Mouse (Mus musculus) naive thymus-derived CD4-positive, alpha-beta T cell, adult 2 months (primary cell): Measurements from ENCODE around the gene Chd5.

Source experiments
- DNase-seq: peaks from one replicate; pipeline ENCODE4 v3.0.0-alpha.2; 2011; ENCODE audit warnings: low read depth

The Chd5 gene

GRCm38 (mm10) chr4:152353886-152354637, 15.6 kb downstream of the Chd5 start:
- DNase-seq = no peak

GRCm38 (mm10) chr4:152355672-152356071, 17.2 kb downstream of the Chd5 start:
- no peak for DNase-seq

DNA sequence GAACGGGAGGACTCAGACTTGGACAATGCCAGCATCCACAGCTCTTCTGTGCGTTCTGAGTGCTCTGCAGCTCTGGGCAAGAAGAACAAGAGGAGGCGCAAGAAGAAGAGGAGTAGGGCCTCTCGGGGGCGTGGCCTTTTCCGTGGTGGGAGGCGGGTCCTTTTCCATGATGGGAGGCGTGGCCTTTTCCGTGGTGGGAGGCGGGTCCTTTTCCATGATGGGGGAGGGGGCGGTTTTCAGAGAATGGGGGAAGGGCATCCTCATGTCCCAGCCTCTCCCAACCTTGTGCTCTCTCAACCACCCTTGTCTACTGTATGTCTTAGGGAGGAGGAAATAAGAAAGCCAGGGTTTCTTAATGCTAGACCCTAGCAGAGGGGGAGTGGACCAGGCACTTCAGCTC, 21.2 kb downstream of the Chd5 start:
- no peak for DNase-seq

- no peak for DNase-seq
Measured at GRCm38 (mm10) chr4:152360855-152361254, 22.4 kb downstream of the Chd5 start.

- DNase-seq = no peak
Measured at GRCm38 (mm10) chr4:152362180-152362579, 23.7 kb downstream of the Chd5 start.

GRCm38 (mm10) chr4:152365228-152365627, 26.8 kb downstream of the Chd5 start:
- DNase-seq = no peak

DNA sequence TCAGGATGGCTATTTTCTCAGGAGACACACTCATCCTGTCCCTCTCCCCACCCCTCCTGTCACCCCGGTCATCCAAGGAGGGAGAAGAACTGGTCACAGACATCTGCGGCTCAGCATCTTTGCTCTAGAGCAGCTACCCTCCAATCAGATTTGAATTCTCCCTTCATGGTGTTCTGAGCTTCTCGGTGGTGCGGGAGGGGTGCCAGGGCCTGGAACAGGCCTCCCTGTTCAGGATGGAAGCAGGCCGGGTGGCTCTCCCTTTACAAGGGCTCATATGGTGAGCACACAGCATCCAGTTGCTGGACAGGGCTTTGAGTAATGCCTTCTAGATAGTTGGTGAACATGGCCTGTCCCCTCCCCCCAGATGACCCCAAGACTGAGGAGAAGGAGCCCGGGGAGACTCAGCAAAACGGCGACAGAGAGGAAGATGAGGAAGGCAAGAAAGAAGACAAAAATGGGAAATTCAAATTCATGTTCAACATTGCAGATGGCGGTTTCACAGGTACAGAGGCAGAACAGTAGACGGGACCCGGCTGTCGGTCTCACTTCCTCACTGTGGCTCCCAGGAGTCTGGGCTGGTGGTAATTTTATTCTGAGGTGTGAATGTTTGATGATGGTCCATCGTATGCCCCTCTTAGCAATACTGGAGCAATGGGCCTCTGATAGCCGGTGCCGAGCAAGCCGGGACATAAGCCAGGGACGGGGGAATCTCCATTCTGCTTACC, 44.2 kb downstream of the Chd5 start:
- DNase-seq = no peak

DNA sequence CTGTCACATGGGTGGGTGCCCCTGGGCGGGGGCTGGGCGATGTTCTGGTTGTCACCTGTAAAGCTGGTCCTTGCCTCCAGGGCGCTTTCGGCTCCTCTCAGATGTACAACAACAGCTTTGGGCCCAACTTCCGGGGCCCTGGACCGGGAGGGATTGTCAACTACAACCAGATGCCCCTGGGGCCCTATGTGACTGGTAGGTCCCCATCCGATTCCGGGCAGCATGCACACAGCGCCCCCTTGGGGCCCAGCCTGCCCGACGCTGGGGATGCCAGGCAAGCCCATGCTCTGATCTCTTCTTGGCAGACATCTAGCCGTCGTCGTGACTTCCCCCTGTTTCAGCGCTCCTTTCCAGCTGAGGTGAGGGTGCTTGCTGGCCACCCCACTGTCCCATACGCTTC, 47.2 kb downstream of the Chd5 start:
- DNase-seq = peak; percentile 39

DNA sequence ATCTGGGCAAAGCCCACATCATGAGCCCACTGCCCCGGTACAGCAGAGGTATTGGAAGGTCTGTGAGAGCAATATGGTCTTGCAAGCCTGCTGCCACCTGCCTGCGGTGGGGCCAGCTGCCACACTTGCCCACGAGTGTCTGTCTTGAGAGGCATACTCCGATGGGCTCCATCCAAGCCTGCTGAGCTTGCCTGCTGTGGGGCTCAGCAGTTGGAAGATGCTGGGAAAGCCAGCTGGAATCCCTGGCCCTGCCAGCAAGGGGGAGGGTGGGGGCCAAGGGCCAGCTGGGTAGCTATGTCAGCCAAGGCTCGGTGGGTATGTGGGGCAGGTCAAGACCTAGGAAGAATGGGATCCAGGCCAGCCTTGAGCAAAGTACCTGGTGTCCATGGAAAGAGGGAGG, 53.7 kb downstream of the Chd5 start:
- DNase-seq = no peak

DNA sequence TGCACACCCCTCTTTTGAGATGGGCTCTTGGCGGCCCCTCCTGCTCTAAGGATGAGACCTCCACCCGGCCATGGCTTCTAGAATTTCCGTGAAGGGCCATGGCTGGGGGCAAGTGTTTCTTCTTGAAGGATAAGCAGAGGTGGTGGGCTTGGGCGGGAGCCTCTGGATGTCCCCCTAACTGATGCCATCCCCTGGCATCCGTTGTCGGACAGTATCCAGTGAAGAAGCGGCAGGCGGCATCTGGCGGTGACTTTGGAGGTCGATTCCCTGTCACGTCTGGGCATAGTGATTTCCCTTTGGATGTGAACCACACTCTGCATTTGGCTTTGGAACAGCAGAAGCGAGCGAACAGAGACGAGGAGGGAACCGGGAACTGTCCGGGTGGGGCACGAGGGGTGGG, 54.2 kb downstream of the Chd5 start:
- no peak for DNase-seq

DNA sequence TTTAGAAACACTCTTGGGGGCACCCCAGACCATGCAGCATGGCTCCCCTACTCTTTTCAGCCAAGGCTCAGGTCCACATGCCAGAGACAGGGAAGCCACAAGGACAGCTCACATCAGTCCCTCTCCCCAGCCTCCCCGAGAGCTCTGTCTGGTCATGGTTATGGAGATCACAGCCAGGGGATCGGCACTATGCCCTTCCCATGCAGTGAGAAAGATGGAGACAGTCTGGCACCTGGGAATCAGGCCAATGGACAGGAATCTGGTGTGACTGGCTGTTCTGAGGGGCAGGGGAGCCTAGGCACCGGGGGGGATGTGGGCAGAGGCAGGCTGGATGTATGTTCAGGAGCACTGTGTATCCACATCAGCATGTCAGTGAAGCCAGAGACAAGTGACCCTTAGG, 60.5 kb downstream of the Chd5 start:
- DNase-seq = no peak

- no peak for DNase-seq
Measured at GRCm38 (mm10) chr4:152405143-152405542, 66.7 kb downstream of the Chd5 start.

- no peak for DNase-seq
Measured at GRCm38 (mm10) chr4:152405671-152406201, 67.3 kb downstream of the Chd5 start.

DNA sequence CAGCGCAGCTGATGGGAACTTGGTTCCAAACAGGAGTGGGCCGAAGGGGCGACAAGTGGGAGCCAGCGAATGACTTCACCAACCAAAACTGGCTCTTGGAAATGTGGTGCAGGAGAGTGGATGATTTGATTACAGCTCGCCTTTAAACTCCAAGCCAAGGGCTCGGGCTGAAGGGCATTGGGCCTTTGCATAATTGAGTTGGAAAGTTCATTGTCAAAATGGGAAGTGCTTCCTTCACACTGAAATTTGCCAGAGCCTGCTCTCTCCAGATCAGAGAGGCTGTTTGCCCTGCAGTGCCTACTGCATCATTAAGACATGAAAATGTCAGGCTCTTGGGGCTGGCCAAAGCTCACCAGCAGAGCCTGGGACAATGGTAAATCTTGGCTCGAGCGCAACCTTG, 68.1 kb downstream of the Chd5 start:
- no peak for DNase-seq

- no peak for DNase-seq
Measured at GRCm38 (mm10) chr4:152410961-152411360, 72.5 kb downstream of the Chd5 start.

DNA sequence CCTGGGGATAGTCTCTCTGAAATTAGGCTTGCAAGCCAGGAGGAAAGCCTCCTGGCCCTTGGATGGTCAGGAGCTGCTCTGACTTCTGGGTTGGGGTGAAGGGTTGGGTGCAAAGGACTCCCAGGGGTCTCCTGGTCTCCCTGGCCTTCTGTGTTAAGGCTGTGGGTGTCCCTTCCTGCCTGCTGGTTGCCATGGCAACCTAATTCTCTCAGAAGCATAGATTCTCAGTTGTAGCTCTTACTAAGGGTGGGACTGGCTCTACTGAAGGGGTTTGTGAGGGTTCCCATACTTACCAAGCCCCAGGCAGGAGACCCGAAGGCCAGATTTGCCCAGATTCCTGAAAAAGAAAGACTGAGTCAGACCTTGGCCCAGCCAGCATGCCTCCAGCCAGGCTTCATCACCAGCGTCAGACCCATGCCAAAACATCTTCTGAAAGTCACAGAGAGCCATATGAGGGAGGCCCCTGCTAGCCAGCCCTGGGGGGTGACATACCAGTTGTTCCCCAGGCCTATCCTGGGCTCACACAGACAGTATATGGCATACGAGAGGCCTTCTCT, 74.2 kb downstream of the Chd5 start:
- DNase-seq = no peak

DNA sequence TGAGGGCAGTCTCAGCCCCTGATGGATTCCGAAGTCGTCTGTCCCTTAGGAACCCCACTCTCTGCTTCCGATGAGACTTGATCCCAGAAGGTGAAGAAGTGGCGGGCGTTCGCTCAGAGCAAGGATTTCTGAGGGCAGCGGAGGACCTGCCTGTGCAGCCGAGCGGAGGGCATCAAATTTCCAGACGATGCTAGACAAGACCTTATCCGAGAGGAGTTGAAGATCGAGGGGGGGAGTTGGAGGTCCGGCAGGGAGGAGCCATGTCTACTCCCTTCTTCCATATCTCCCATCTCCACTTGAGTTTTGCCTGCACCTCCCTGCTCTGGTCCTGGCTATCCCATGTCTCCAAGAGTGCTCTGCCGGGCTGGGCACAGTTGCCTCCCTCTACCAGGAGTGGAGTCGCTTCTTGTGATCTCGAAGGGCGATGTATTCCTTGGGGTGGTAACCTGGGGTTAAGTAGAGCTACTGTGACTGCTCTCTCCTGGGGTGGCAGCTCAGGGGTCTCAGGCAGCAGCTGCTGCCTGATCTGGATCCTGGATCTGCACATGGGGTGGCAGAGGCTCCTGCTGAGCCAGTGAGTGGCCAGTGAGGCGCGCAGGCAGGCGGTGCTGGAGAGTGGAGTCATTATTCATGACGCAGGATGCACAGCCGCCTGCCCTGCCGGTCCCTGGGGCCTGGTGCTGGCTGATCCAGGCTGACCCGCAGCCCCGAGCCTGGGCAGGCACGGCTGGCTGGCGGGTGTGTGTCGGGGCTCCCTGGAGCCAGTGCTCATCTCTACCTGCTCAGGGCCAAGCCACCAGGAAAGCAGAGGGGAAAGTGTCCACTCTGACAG, 80.0 kb downstream of the Chd5 start:
- DNase-seq = no peak

DNA sequence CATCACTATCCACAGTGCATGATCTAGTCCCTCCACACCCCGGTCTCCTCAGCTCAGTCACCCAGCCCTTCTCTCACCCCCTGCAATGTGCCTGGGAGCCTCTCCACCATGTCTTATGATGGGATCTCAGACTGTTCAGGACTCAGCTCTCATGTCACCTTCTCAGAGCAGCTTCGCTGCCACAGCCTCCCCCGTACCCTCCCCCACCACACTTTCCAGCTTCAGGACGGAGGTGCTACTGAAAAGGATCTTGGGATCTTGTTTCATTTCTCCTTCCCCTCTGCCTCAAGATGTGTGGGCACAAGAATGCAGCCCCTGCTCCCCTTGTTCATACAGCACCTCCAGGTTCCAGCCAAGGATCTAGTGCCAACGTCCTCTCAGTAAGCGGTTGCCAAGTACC, 85.1 kb downstream of the Chd5 start:
- no peak for DNase-seq

DNA sequence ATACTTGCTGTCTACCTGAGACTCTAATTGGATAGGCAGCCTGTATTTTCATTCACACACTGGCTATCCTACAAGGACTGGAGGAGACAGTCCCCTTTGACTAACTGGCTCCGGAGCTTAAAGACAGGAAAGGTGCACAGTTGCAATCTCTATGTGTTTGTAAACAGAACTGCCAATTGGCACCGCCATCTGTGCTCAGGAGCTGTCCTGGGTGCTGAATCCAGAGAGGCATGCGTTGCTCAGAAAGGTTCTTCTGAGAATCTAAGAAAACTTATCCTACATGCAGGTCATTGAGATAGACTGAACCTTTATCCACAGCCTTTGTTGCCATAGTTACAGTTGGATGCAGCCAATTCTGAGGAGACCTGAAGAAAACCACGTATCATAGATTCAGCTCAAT, 85.9 kb downstream of the Chd5 start:
- no peak for DNase-seq

- peak; percentile 69 for DNase-seq
Measured at GRCm38 (mm10) chr4:152424922-152425321, 86.5 kb downstream of the Chd5 start.

DNA sequence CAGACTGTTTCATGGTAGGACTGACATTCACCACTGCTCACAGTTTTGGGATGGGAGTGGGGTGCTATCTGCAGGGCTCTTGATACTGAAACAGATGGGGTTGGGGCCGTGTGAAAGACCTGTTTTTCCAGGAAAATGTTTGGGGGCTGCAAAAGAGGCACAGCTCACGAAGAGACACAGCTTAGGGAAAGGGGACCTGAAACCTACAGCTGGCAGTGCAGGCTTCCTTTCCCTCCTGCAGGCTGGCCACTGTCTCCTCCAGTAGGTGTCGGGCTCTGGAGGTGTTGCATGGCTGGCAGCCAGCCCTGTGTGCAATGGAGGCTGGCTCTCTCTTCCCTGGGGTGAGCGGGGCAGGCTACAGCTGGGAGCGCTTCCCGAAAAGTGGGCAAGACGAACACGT, 89.8 kb downstream of the Chd5 start:
- no peak for DNase-seq

DNA sequence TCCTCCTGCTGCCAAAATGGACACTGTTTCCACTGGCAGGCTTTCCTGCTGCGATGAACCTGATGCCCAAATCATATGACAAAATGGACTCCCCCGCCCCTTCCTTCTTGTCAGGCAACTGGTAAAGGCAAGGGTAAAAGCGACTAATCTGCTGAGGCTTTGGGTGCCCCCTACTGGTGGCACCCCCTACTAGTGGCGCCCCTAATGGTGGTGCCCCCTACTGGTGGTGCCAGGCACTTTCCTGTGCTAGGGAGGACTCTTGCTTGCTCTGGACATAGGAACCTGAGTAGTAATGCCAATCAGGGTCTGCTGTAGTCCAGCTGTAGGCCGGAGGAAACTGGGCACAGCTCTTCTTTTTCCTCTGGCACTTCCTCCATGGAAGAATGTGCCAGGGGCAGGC, 93.9 kb downstream of the Chd5 start:
- DNase-seq = peak; percentile 74
